Mouse (Mus musculus) activated CD4-positive, CD25-positive, alpha-beta regulatory T cell (primary cell): ENCODE measurements around the gene Psenen. TPM values are rescaled to one million over a fixed set of nuclear protein-coding genes. Genes with fewer than 3 reads are reported as not detected.

ENCODE experiments used
- polyA plus RNA-seq, 2 experiments: library from polyadenylated mRNA; unstranded; fragments of 100-300 nt; shearing (Covaris generic); gene quantifications; one replicate each; pipeline ENCODE4 v1.2.1; 2017

Gene Psenen
- 100 to 1,000 TPM; 231 to 234 TPM for polyA plus RNA-seq

DNA sequence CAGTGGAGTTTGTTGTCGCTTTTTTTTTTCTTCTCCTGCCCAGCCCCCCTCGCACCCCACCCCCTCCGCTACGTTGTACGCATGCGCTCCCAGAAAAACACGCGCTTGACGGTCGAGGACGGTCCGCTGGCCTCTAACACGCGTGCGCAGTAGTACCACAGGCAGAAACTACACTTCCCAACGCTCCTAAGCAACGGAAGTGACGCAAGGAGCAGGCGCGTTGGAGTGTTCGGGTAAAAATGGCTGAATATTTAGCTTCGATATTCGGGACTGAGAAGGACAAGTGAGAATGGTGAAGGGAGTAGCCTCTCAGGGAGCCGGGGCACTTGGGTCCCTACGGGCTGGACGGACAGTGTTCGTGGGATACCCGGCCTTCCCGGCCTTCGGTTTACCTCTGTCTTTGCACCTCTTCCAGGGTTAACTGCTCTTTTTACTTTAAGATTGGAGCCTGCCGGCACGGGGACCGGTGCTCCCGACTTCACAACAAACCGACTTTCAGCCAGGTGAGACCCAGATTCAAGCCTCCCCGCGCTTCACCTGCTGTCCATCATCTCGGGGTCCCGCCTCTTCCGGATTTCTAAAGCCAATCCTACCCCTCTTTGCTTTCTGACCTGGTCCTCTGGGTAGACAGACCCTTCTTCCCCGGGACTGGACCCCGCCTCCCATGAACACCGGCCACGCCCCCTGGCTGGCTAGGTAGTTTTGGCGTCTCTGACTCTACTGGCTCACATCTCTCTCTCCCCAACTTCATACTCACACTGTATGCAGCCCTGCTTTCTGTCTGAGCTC lies at the start of gene Psenen, which contains the start of the genes U2af1l4 and Gm49396:
Gene Psenen (minus strand): TSS at position 511 of the 789 bp plus-strand sequence.
Gene U2af1l4 (plus strand): TSS at position 185 of the 789 bp plus-strand sequence.
Gene Gm49396 (plus strand): TSS at position 228 of the 789 bp plus-strand sequence.

DNA sequence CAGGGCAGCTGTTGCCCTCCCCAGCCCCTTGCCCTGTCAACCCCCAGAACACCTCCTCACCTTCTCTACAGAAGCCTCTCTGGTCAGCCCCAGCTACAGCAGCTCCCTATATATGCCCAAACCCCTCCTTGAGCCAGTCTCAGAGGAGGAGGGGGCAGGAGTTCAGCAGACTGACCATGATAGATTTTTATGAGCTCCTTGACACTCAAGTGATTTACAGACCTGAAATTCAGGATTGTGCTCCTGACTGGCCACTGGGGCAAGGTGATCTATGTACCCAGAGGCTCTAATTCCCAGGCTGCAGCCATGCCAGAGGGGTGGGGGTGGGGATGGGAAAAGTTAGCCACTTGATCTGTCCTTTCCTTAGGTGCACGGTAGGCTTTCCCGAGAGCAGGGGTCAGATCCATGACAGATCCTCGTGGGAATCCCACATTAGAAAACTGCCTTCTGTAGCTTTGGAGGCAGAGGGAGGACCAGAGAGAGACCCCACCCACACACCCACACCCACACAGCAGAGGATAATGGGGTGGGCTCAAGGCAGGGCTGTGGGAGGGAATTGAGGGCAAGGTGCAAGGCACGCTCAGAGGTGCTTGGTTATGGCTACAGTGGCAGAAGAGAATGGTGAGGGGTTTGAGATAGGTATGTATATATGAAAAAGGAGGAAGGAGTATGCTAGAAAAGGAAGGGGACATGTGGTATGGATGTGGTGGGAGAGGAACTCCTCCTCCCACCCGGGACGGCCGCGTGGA lies 49.4 kb upstream of the Psenen start, which contains the start of gene Upk1a:
Gene Upk1a (minus strand): TSS at position 194 of the 749 bp plus-strand sequence.

DNA sequence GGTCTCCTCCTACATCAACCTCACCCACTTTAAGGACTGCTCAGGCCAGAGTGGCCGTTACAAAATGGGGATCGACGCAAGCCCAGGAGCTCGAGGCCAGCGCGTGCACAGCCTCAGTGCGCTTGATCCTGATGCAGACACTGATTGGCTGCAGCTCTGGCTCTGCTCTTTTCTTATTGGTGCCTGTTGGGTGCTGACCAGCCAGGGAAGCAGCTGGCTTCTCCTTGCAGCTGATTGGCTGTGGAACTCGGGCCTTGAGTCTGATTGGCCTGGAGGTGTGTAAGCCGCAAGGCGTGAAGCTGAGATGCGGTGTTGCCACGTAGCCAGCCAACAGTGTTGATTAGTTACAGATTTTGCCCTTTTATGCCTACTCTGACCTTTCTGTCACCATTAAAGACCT lies 35.4 kb upstream of the Psenen start, which contains the start of gene Zbtb32:
Gene Zbtb32 (minus strand): TSS at position 124 of the 400 bp plus-strand sequence.

DNA sequence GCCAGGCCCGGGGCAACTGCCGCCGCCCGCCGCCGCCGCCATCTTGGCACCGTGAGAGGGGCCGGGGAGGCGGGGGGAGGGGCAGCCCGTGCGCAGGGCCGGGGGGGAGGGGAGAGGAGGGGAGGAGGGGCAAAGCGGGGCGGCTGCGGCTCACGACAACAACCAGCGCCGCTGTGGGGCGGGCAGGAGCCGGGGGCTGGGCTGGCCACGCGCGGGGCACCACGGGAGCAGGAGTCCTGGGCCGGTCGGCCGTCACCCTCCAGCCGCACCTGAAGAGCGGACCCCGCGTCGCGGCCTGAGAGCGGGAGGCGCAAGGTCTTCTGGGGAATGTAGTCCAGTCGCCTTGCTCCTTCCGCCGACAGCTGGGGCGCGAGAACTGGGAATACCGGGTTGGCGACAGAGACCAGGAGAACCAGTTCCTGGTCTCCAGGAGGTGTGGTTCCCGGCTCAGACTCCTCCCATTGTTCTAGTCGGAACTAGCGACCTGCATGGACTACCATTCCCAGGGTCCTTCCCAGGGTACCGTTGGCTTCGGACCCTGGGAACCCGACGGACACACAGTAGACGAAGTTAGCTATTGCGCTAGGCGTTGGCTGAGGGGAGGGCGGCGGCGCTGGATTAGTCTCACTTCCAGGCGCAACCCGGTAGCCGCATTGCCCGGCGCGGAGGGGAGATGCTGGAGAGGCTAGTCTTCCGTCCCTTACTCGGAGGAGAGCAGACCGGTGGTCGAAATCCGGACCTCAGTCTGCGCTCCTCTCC lies 25.4 kb upstream of the Psenen start, which contains the start of gene Kmt2b:
Gene Kmt2b (minus strand): TSS at position 51 of the 759 bp plus-strand sequence.

DNA sequence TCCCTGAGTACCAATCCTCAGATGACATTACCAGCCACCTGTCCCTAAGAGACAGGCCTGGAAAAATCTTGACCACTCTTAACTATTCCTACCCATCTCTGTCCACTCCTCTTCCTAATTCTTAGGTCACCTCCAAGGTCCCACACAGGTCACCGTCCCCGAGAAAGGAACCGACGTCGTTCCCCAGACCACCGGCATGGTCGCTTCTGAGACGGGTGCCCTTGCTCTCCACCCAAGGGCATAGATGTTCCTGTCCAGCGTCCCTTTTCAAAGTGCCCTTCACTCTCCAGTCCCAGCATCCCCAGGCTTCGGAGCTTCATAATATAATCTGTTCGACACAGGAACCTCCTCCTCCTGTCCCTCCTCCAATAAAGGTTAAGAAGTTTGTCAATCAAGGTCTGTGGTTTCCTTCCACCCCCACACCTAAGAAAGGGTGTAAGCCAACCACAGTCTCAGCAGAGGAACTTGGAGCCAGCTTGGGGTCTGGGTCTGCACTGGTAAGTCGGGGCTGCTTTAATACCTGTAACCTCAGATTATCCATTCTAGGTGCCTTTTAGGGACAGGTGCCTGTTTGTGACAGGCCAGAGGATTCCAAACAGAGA lies 1.6 kb upstream of the Psenen start, which contains the start of gene Igflr1:
Gene Igflr1 (plus strand): TSS at position 458 of the 602 bp plus-strand sequence.

DNA sequence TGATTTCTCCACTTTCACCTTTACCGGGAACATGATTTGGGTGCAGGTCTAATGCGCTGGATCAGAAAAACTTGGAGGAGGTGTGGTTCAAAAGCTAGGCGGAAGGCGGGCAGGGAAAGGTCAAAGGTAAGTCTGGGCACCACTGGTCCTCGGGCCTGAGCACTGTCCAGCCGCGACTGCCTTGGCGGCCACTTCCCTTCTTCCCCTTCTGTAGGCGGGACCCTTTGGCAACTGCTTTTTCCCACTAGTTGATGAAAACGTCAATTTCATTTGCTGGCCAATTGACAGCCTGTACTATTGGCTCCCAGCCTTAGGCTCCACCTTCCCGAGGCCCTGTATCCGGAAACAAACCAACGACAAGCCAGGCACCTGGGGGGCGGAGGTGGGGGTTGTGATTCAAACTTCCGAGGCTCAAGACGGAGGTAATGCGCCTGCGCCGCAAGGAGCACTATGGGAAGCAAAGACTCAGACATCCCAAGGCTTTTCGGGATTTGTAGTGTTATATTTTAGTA lies 3.9 kb downstream of the Psenen start, which contains the start of gene Lin37:
Gene Lin37 (minus strand): TSS at position 396 of the 512 bp plus-strand sequence.

DNA sequence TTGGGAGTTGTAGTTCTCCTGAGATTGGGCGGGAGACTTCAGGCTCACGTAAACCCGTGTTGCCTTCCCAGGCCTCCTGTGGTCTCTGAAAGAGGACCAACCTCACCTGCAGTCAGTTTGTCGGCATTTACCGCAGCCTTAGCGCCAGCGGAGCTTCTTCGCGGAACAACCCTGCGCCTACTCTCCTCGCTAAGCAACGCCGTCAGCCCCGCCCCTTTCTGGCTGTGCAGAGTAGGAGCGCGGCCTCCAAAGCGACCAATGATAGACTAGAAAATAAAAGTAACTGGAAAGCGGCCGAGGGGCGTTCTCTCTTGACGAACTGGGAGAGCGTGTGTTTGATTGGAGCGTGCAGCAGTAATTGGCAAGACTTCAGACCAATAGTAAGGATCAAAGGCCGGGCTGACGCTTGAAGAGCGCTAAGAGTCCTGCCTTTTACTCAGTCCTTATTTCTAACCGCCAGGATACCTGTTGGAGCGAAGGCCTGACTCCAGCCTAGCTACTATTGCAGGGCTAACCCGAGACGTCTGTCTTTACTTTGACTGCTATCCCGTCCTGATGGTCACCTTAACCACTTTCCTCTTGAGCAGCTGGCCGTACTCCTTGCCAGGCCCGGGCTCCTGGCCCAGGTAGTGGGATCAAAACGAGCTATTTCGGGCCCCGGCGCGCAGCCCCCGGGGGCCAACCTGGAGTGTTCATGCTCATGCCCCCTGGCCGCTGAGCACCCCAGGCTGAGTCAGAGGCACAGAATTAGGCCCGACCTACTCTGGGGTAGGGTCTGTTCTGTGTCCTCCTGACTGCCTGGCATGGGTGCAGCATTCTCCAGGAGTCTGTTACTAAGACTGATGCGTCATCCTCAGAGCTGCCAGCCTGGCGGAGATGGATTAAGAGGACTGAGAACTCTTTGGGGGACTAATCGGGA lies 11.1 kb downstream of the Psenen start, which contains the start of the genes Hspb6 and Proser3:
Gene Hspb6 (plus strand): TSS at position 77 of the 919 bp plus-strand sequence.
Gene Proser3 (minus strand): TSS at position 198 of the 919 bp plus-strand sequence.

DNA sequence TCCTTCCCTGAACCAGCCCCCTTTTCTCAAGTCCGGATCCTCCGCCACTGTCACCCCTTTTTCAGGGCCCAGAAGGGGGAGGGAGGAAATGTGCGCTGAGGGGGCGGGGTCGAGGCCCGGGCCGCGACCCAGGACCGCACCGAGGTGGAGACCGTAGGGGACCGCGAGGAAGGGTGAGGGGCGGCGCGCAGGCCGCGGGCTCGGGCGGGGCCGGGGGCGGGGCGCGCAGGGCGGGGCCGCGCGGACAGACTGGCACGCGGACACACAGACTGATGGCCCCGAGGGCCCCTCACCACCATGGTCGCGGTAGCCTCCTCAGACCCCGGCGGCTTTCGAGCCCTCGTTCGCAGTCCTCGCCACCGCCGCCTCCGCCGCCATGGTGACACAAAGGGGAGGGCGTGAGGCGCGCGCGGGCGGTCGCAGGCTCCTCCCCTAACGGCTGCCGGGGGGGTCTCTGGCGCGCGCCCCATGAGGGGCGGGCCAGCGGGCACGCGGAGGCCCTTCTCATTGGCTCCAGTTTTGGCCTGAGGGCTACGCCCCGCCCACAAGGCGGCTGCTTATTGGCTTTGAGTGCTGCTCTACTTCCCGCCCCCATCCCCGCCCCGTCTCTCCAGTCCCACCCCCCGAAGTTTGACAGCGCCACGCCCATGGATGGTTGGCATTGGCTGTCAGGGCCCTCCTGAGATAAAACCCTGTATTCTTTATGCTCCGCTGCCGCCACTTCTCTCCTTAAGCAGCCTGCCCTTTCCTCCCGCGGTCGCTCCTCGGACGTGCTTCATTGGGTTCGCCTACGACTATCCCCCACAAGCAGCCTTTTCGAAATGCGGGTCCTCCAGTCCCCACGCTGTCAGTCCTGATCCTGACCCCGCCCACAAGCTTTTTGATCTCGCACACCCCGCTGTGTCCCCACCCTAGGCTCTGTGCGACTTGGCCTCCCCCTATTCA lies 28.5 kb downstream of the Psenen start, which contains the start of gene Arhgap33:
Gene Arhgap33 (minus strand): TSS at position 428 of the 945 bp plus-strand sequence.

Other genes starting within 250 kb of the Psenen start
- gene Syne4, start 248.8 kb downstream of the Psenen start, polyA plus RNA-seq = 10 to 100 TPM in 1 of 2 experiments, 1 to 10 TPM in 1; 3.8 to 22.5 TPM
- gene E130208F15Rik, start 241.9 kb downstream of the Psenen start, polyA plus RNA-seq = not detected
- gene Sdhaf1, start 239.7 kb downstream of the Psenen start, polyA plus RNA-seq = 10 to 100 TPM; 32.0 to 75.5 TPM
- not detected for gene Lrfn3, start 200.9 kb downstream of the Psenen start, polyA plus RNA-seq
- gene Tyrobp, start 149.9 kb downstream of the Psenen start, polyA plus RNA-seq = 10 to 100 TPM in 1 of 2 experiments, 1 to 10 TPM in 1; 7.1 to 32.2 TPM
- 100 to 1,000 TPM; 470 to 543 TPM for gene Hcst, start 143.8 kb downstream of the Psenen start, polyA plus RNA-seq
- 10 to 100 TPM; 78.6 to 95.9 TPM for gene Nfkbid, start 141.9 kb downstream of the Psenen start, polyA plus RNA-seq
- 10 to 100 TPM; 10.8 to 23.2 TPM for gene Aplp1, start 118.1 kb downstream of the Psenen start, polyA plus RNA-seq
- gene Kirrel2, start 105.9 kb downstream of the Psenen start, polyA plus RNA-seq = not detected
- not detected for gene Nphs1, start 105.3 kb downstream of the Psenen start, polyA plus RNA-seq
- gene Prodh2, start 70.0 kb downstream of the Psenen start, polyA plus RNA-seq = not detected
- gene Arhgap33, start 28.6 kb downstream of the Psenen start, polyA plus RNA-seq = 1 to 10 TPM; 1.5 to 2.5 TPM
- gene Hspb6, start 11.4 kb downstream of the Psenen start, polyA plus RNA-seq = 1 to 10 TPM; 1.9 to 4.1 TPM
- 1 to 10 TPM; 5.7 to 6.2 TPM for gene Proser3, start 11.3 kb downstream of the Psenen start, polyA plus RNA-seq
- gene Lin37, start 3.8 kb downstream of the Psenen start, polyA plus RNA-seq = 100 to 1,000 TPM in 1 of 2 experiments, 10 to 100 TPM in 1; 92.9 to 107 TPM
- gene U2af1l4, start 326 bp downstream of the Psenen start, polyA plus RNA-seq = 10 to 100 TPM; 28.3 to 67.8 TPM
- 10 to 100 TPM; 53.5 to 82.4 TPM for gene Gm49396, start 283 bp downstream of the Psenen start, polyA plus RNA-seq
- gene Igflr1, start 1.8 kb upstream of the Psenen start, polyA plus RNA-seq = 100 to 1,000 TPM in 1 of 2 experiments, 10 to 100 TPM in 1; 66.2 to 268 TPM
- gene Kmt2b, start 25.1 kb upstream of the Psenen start, polyA plus RNA-seq = 10 to 100 TPM; 14.9 to 15.1 TPM
- 10 to 100 TPM; 12.9 to 34.9 TPM for gene Zbtb32, start 35.3 kb upstream of the Psenen start, polyA plus RNA-seq
- gene Upk1a, start 49.2 kb upstream of the Psenen start, polyA plus RNA-seq = 1 to 10 TPM in 1 of 2 experiments, under 1 TPM in 1; 0.32 to 1.8 TPM
- 100 to 1,000 TPM; 713 to 756 TPM for gene Cox6b1, start 62.5 kb upstream of the Psenen start, polyA plus RNA-seq
- gene Etv2, start 72.2 kb upstream of the Psenen start, polyA plus RNA-seq = not detected
- 100 to 1,000 TPM; 125 to 166 TPM for gene Rbm42, start 86.7 kb upstream of the Psenen start, polyA plus RNA-seq
- gene Haus5, start 101.4 kb upstream of the Psenen start, polyA plus RNA-seq = 10 to 100 TPM; 18.3 to 29.7 TPM
- gene Pmis2, start 108.0 kb upstream of the Psenen start, polyA plus RNA-seq = under 1 TPM in 1 of 2 experiments, not detected in 1; 0.50 TPM
- gene 2200002J24Rik, start 135.3 kb upstream of the Psenen start, polyA plus RNA-seq = not detected
- under 1 TPM in 1 of 2 experiments, not detected in 1; 0.34 TPM for gene Atp4a, start 148.6 kb upstream of the Psenen start, polyA plus RNA-seq
- 100 to 1,000 TPM in 1 of 2 experiments, 10 to 100 TPM in 1; 85.3 to 135 TPM for gene Tmem147, start 165.9 kb upstream of the Psenen start, polyA plus RNA-seq
- gene Gapdhs, start 180.1 kb upstream of the Psenen start, polyA plus RNA-seq = under 1 TPM; 0.34 to 0.55 TPM
- 1 to 10 TPM in 1 of 2 experiments, not detected in 1; 2.9 TPM for gene Sbsn, start 187.8 kb upstream of the Psenen start, polyA plus RNA-seq
- not detected for gene Dmkn, start 200.1 kb upstream of the Psenen start, polyA plus RNA-seq
- gene Krtdap, start 224.3 kb upstream of the Psenen start, polyA plus RNA-seq = not detected